Mouse (Mus musculus) bone marrow, adult 2 months (tissue): Measurements from ENCODE around the gene Olfr309.

ENCODE experiments used
- CTCF ChIP-seq: fragments of 200-500 bp; IDR thresholded peaks from 2 replicates; pipeline ENCODE4 v1.5.1; 2011; ENCODE audit warnings: low read length, control low read depth; ENCODE audit not compliant: control insufficient read depth, insufficient read depth
- POLR2A ChIP-seq: fragments of 200-500 bp; IDR thresholded peaks from 2 replicates; pipeline ENCODE4 v1.6.1; 2011; ENCODE audit warnings: low read depth, mild to moderate bottlenecking, control low read depth, low read length, borderline replicate concordance; ENCODE audit not compliant: control insufficient read depth

GRCm38 (mm10) chr7:86313608-86314007 is at the start of gene Olfr309:
- TF ChIP-seq CTCF = no peak
- TF ChIP-seq POLR2A = no peak
